Mouse (Mus musculus) MEL (cell line): ENCODE data around the gene Hoxd13. TPM values are rescaled to one million over a fixed set of nuclear protein-coding genes. Genes with fewer than 3 reads are reported as not detected.

Experiments used
- DNase-seq: peaks from one replicate; pipeline ENCODE4 v3.0.0; 2011; ENCODE audit warnings: low read depth, low spot score
- H3K27ac ChIP-seq: 2 replicates; pipeline ENCODE4 v1.5.1; 2012; ENCODE audit warnings: low read depth, mild to moderate bottlenecking, control low read depth, low read length, moderate library complexity; ENCODE audit not compliant: control insufficient read depth
- H3K27me3 ChIP-seq, 2 experiments: fragments of 150-350 bp in 1 of 2; sonication (generic) in 1 of 2; 2 replicates each; pipeline ENCODE4 v1.6.1; 2012; ENCODE audit warnings: low read length in 2 of 2, mild to moderate bottlenecking in 2 of 2, improper control_type of control experiment in 1 of 2, moderate library complexity in 1 of 2; ENCODE audit not compliant: insufficient read depth in 2 of 2, control insufficient read depth in 1 of 2
- H3K36me3 ChIP-seq, 2 experiments: 2 replicates each; pipeline ENCODE4 v1.6.1; 2012 to 2014; ENCODE audit warnings: low read length in 2 of 2, improper control_type of control experiment in 1 of 2, inconsistent platforms in 1 of 2, mild to moderate bottlenecking in 1 of 2; ENCODE audit not compliant: insufficient read depth in 2 of 2, control insufficient read depth in 1 of 2
- H3K4me1 ChIP-seq, 2 experiments: fragments of 150-350 bp in 1 of 2; sonication (generic) in 1 of 2; 2 replicates each; pipeline ENCODE4 v1.6.1; 2012; ENCODE audit warnings: low read length in 2 of 2, improper control_type of control experiment in 1 of 2, mild to moderate bottlenecking in 1 of 2; ENCODE audit not compliant: insufficient read depth in 2 of 2, control insufficient read depth in 1 of 2
- H3K4me3 ChIP-seq, 2 experiments: fragments of 150-350 bp in 1 of 2; sonication (generic) in 1 of 2; 2 replicates each; pipeline ENCODE4 v1.5.1; 2012; ENCODE audit warnings: low read depth in 2 of 2, low read length in 2 of 2, mild to moderate bottlenecking in 2 of 2, moderate library complexity in 2 of 2, control low read depth in 1 of 2, improper control_type of control experiment in 1 of 2; ENCODE audit not compliant: control insufficient read depth in 1 of 2, insufficient read depth in 1 of 2
- H3K79me2 ChIP-seq: 2 replicates; pipeline ENCODE4 v1.6.1; 2012; ENCODE audit warnings: mild to moderate bottlenecking, low read length, moderate library complexity; ENCODE audit not compliant: control insufficient read depth, poor library complexity, insufficient read depth
- H3K9ac ChIP-seq: 2 replicates; pipeline ENCODE4 v1.6.1; 2012; ENCODE audit warnings: low read depth, mild to moderate bottlenecking, control low read depth, low read length, moderate library complexity; ENCODE audit not compliant: control insufficient read depth, poor library complexity, severe bottlenecking
- H3K9me3 ChIP-seq: fragments of 150-350 bp; sonication (generic); replicated peaks from 2 replicates; pipeline ENCODE4 v1.6.1; 2012; ENCODE audit warnings: mild to moderate bottlenecking, low read length, improper control_type of control experiment, moderate library complexity; ENCODE audit not compliant: insufficient read depth
- CHD1 ChIP-seq: IDR thresholded peaks from 2 replicates; pipeline ENCODE4 v1.6.1; 2012; ENCODE audit warnings: low read depth, mild to moderate bottlenecking, inconsistent platforms, low read length, improper control_type of control experiment
- CHD2 ChIP-seq: IDR thresholded peaks from 2 replicates; pipeline ENCODE4 v1.6.1; 2011; ENCODE audit warnings: low read length, improper control_type of control experiment
- ETS1 ChIP-seq: IDR thresholded peaks from 2 replicates; pipeline ENCODE4 v1.6.1; 2012; ENCODE audit warnings: low read depth, mild to moderate bottlenecking, inconsistent platforms, low read length, improper control_type of control experiment, moderate library complexity
- GABPA ChIP-seq: IDR thresholded peaks from 2 replicates; pipeline ENCODE4 v1.6.1; 2012; ENCODE audit warnings: low read depth, mild to moderate bottlenecking, inconsistent platforms, low read length, improper control_type of control experiment, moderate library complexity
- KAT2A ChIP-seq: conservative IDR thresholded peaks from 2 replicates; pipeline ENCODE4 v1.6.1; 2012; ENCODE audit warnings: low read depth, low read length, improper control_type of control experiment, inconsistent platforms
- MAX ChIP-seq: IDR thresholded peaks from 2 replicates; pipeline ENCODE4 v1.6.1; 2011; ENCODE audit warnings: low read length, improper control_type of control experiment
- MXI1 ChIP-seq: IDR thresholded peaks from 2 replicates; pipeline ENCODE4 v1.6.1; 2011; ENCODE audit warnings: mild to moderate bottlenecking, low read depth, low read length, improper control_type of control experiment
- SIN3A ChIP-seq: IDR thresholded peaks from 2 replicates; pipeline ENCODE4 v1.6.1; 2012; ENCODE audit warnings: low read length, improper control_type of control experiment, inconsistent platforms
- UBTF ChIP-seq: IDR thresholded peaks from 2 replicates; pipeline ENCODE4 v1.6.1; 2012; ENCODE audit warnings: low read depth, mild to moderate bottlenecking, inconsistent platforms, low read length, improper control_type of control experiment, moderate library complexity, borderline replicate concordance; ENCODE audit not compliant: insufficient read depth
- USF2 ChIP-seq, 2 experiments: IDR thresholded peaks; 2 replicates each; pipeline ENCODE4 v1.6.1; 2011 to 2012; ENCODE audit warnings: improper control_type of control experiment in 2 of 2, low read length in 2 of 2, borderline replicate concordance in 1 of 2, inconsistent platforms in 1 of 2, low read depth in 1 of 2, mild to moderate bottlenecking in 1 of 2; ENCODE audit not compliant: insufficient read depth in 1 of 2
- ZMIZ1 ChIP-seq: IDR thresholded peaks from 2 replicates; pipeline ENCODE4 v1.6.1; 2012; ENCODE audit warnings: low read depth, mild to moderate bottlenecking, inconsistent platforms, low read length, improper control_type of control experiment, moderate library complexity
- polyA plus RNA-seq, 2 experiments: library from polyadenylated mRNA; stranded (reverse) in 1 of 2; unstranded in 1 of 2; fragments of >175 nt in 1 of 2; fragments of >200 nt in 1 of 2; gene quantifications; 2 replicates each; pipeline versions ENCODE4 v1.2.1 to v1.2.4; 2012; ENCODE audit warnings: low replicate concordance in 2 of 2, low read depth in 1 of 2; ENCODE audit not compliant: insufficient read length in 2 of 2, insufficient read depth in 1 of 2, missing spikeins in 1 of 2
- total RNA-seq: library from RNA; depleted of rRNA; stranded (reverse); fragments of 300-350 nt; gene quantifications from 2 replicates; pipeline ENCODE4 v1.2.3, GENCODE M21; 2012

The Hoxd13 gene
- total and polyA plus RNA-seq, 3 experiments, result not detected

- H3K4me1 ChIP-seq, result no peaks in the 10 kb centered on the region
- TF ChIP-seq ZMIZ1, result no peak
- no peak for TF ChIP-seq CHD2
- no peak for TF ChIP-seq CHD1
- no peak for TF ChIP-seq ETS1
- DNase-seq, result no peak
- no peak overlapping the region for H3K9ac ChIP-seq
- no peaks in the 10 kb centered on the region; a peak in 2 of 4 replicates for H3K27me3 ChIP-seq
- no peaks in the 10 kb centered on the region for H3K36me3 ChIP-seq
- H3K79me2 ChIP-seq, result no peaks in the 10 kb centered on the region
- no peak overlapping the region for H3K4me3 ChIP-seq
- no peaks in the 10 kb centered on the region for H3K9me3 ChIP-seq
- no peak overlapping the region for H3K27ac ChIP-seq
Observed at GRCm38 (mm10) chr2:74698201-74699052, 30.3 kb downstream of the Hoxd13 start.

DNA sequence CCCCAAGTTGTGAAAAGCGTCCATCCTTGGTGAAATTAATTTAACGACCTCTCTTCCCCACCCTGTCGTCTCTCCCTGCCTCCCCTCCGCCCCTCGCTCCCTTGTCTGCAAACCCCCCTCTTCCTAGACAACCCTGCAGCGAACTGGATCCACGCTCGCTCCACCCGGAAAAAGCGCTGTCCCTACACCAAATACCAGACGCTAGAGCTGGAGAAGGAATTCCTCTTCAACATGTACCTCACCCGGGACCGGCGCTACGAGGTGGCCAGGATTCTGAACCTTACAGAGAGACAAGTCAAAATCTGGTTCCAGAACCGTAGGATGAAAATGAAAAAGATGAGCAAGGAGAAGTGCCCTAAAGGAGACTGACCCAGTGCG, 30.9 kb downstream of the Hoxd13 start:
- TF ChIP-seq SIN3A, result no peak
- TF ChIP-seq MAX, result no peak
- no peak for TF ChIP-seq KAT2A
- Histone ChIP-seq H3K27me3 (no peaks in the 10 kb centered on the region; a peak in 2 of 4 replicates), H3K4me3 (no peak overlapping the region), H3K9ac (no peak overlapping the region), H3K4me1 (no peaks in the 10 kb centered on the region), H3K79me2 (no peaks in the 10 kb centered on the region), H3K9me3 (no peaks in the 10 kb centered on the region), H3K36me3 (no peaks in the 10 kb centered on the region), H3K27ac (no peak overlapping the region)
- no peak for DNase-seq

- Histone ChIP-seq H3K4me3 (no peak overlapping the region), H3K27ac (no peak overlapping the region), H3K4me1 (no peaks in the 10 kb centered on the region), H3K36me3 (no peaks in the 10 kb centered on the region), H3K79me2 (peaks cover 1% of the 10 kb centered on the region; the same call in 1 of the 2 replicates), H3K9ac (no peak overlapping the region), H3K27me3 (no peaks in the 10 kb centered on the region; a peak in 2 of 4 replicates), H3K9me3 (no peaks in the 10 kb centered on the region)
- TF ChIP-seq GABPA (no peak), KAT2A (no peak), MXI1 (no peak), UBTF (no peak), USF2 (IDR thresholded peaks at IDR 0.05; ENCODE audit: borderline replicate concordance in 1 of 2, insufficient read depth in 1 of 2, low read depth in 1 of 2, low read length in 2 of 2) (no peak), CHD1 (no peak)
- no peak for DNase-seq
Observed at GRCm38 (mm10) chr2:74699664-74700545, 31.8 kb downstream of the Hoxd13 start.
